Mouse (Mus musculus) MEL (cell line): ENCODE measurements around the gene Rtp3. TPM values are rescaled to one million over a fixed set of nuclear protein-coding genes. Genes with fewer than 3 reads are reported as not detected.

ENCODE experiments used
- DNase-seq: peaks from one replicate; pipeline ENCODE4 v3.0.0; 2011; ENCODE audit warnings: low read depth, low spot score
- H3K27ac ChIP-seq: 2 replicates; pipeline ENCODE4 v1.5.1; 2012; ENCODE audit warnings: low read depth, mild to moderate bottlenecking, control low read depth, low read length, moderate library complexity; ENCODE audit not compliant: control insufficient read depth
- H3K27me3 ChIP-seq, 2 experiments: fragments of 150-350 bp in 1 of 2; sonication (generic) in 1 of 2; 2 replicates each; pipeline ENCODE4 v1.6.1; 2012; ENCODE audit warnings: low read length in 2 of 2, mild to moderate bottlenecking in 2 of 2, improper control_type of control experiment in 1 of 2, moderate library complexity in 1 of 2; ENCODE audit not compliant: insufficient read depth in 2 of 2, control insufficient read depth in 1 of 2
- H3K36me3 ChIP-seq, 2 experiments: 2 replicates each; pipeline ENCODE4 v1.6.1; 2012 to 2014; ENCODE audit warnings: low read length in 2 of 2, improper control_type of control experiment in 1 of 2, inconsistent platforms in 1 of 2, mild to moderate bottlenecking in 1 of 2; ENCODE audit not compliant: insufficient read depth in 2 of 2, control insufficient read depth in 1 of 2
- H3K4me1 ChIP-seq, 2 experiments: fragments of 150-350 bp in 1 of 2; sonication (generic) in 1 of 2; 2 replicates each; pipeline ENCODE4 v1.6.1; 2012; ENCODE audit warnings: low read length in 2 of 2, improper control_type of control experiment in 1 of 2, mild to moderate bottlenecking in 1 of 2; ENCODE audit not compliant: insufficient read depth in 2 of 2, control insufficient read depth in 1 of 2
- H3K4me3 ChIP-seq, 2 experiments: fragments of 150-350 bp in 1 of 2; sonication (generic) in 1 of 2; 2 replicates each; pipeline ENCODE4 v1.5.1; 2012; ENCODE audit warnings: low read depth in 2 of 2, low read length in 2 of 2, mild to moderate bottlenecking in 2 of 2, moderate library complexity in 2 of 2, control low read depth in 1 of 2, improper control_type of control experiment in 1 of 2; ENCODE audit not compliant: control insufficient read depth in 1 of 2, insufficient read depth in 1 of 2
- H3K79me2 ChIP-seq: 2 replicates; pipeline ENCODE4 v1.6.1; 2012; ENCODE audit warnings: mild to moderate bottlenecking, low read length, moderate library complexity; ENCODE audit not compliant: control insufficient read depth, poor library complexity, insufficient read depth
- H3K9ac ChIP-seq: 2 replicates; pipeline ENCODE4 v1.6.1; 2012; ENCODE audit warnings: low read depth, mild to moderate bottlenecking, control low read depth, low read length, moderate library complexity; ENCODE audit not compliant: control insufficient read depth, poor library complexity, severe bottlenecking
- H3K9me3 ChIP-seq: fragments of 150-350 bp; sonication (generic); replicated peaks from 2 replicates; pipeline ENCODE4 v1.6.1; 2012; ENCODE audit warnings: mild to moderate bottlenecking, low read length, improper control_type of control experiment, moderate library complexity; ENCODE audit not compliant: insufficient read depth
- BHLHE40 ChIP-seq: IDR thresholded peaks from 2 replicates; pipeline ENCODE4 v1.6.1; 2012; ENCODE audit warnings: low read depth, mild to moderate bottlenecking, inconsistent platforms, low read length, improper control_type of control experiment, borderline replicate concordance
- CHD2 ChIP-seq: IDR thresholded peaks from 2 replicates; pipeline ENCODE4 v1.6.1; 2011; ENCODE audit warnings: low read length, improper control_type of control experiment
- CTCF ChIP-seq, 3 experiments: IDR thresholded peaks in 2 of 3; conservative IDR thresholded peaks in 1 of 3; 2 replicates each; pipeline ENCODE4 v1.5.1; 2011 to 2012; ENCODE audit warnings: low read length in 3 of 3, low read depth in 2 of 3, mild to moderate bottlenecking in 2 of 3, improper control_type of control experiment in 1 of 3, inconsistent platforms in 1 of 3, mixed read lengths in 1 of 3, moderate library complexity in 1 of 3; ENCODE audit not compliant: control insufficient read depth in 1 of 3, insufficient read depth in 1 of 3, poor library complexity in 1 of 3, severe bottlenecking in 1 of 3
- ELF1 ChIP-seq: IDR thresholded peaks from 2 replicates; pipeline ENCODE4 v1.6.1; 2014; ENCODE audit warnings: low read depth, mild to moderate bottlenecking, inconsistent platforms, low read length, improper control_type of control experiment, moderate library complexity
- ETS1 ChIP-seq: IDR thresholded peaks from 2 replicates; pipeline ENCODE4 v1.6.1; 2012; ENCODE audit warnings: low read depth, mild to moderate bottlenecking, inconsistent platforms, low read length, improper control_type of control experiment, moderate library complexity
- JUND ChIP-seq: IDR thresholded peaks from 2 replicates; pipeline ENCODE4 v1.6.1; 2011; ENCODE audit warnings: low read depth, mild to moderate bottlenecking, improper control_type of control experiment, low read length
- KAT2A ChIP-seq: conservative IDR thresholded peaks from 2 replicates; pipeline ENCODE4 v1.6.1; 2012; ENCODE audit warnings: low read depth, low read length, improper control_type of control experiment, inconsistent platforms
- MAX ChIP-seq: IDR thresholded peaks from 2 replicates; pipeline ENCODE4 v1.6.1; 2011; ENCODE audit warnings: low read length, improper control_type of control experiment
- MAZ ChIP-seq: IDR thresholded peaks from 2 replicates; pipeline ENCODE4 v1.6.1; 2012; ENCODE audit warnings: low read depth, mild to moderate bottlenecking, inconsistent platforms, low read length, improper control_type of control experiment
- MEF2A ChIP-seq: IDR thresholded peaks from 2 replicates; pipeline ENCODE4 v1.6.1; 2014; ENCODE audit warnings: low read depth, mild to moderate bottlenecking, inconsistent platforms, low read length, improper control_type of control experiment; ENCODE audit not compliant: poor library complexity, insufficient replicate concordance, severe bottlenecking; ENCODE audit errors: extremely low read depth
- MYB ChIP-seq: IDR thresholded peaks from 2 replicates; pipeline ENCODE4 v1.6.1; 2011; ENCODE audit warnings: mild to moderate bottlenecking, low read depth, low read length, improper control_type of control experiment
- MYC ChIP-seq: IDR thresholded peaks from 2 replicates; pipeline ENCODE4 v1.6.1; 2011; ENCODE audit warnings: low read depth, mild to moderate bottlenecking, low read length, improper control_type of control experiment, moderate library complexity
- POLR2AphosphoS2 ChIP-seq: IDR thresholded peaks from 2 replicates; pipeline ENCODE4 v1.6.1; 2011; ENCODE audit warnings: low read length, improper control_type of control experiment
- POLR2AphosphoS5 ChIP-seq: IDR thresholded peaks from 2 replicates; pipeline ENCODE4 v1.6.1; 2012; ENCODE audit warnings: low read depth, borderline replicate concordance, mild to moderate bottlenecking, inconsistent platforms, low read length, moderate library complexity, mixed read lengths
- RCOR1 ChIP-seq: IDR thresholded peaks from 2 replicates; pipeline ENCODE4 v1.6.1; 2012; ENCODE audit warnings: low read depth, mild to moderate bottlenecking, inconsistent platforms, low read length, improper control_type of control experiment
- SIN3A ChIP-seq: IDR thresholded peaks from 2 replicates; pipeline ENCODE4 v1.6.1; 2012; ENCODE audit warnings: low read length, improper control_type of control experiment, inconsistent platforms
- SMC3 ChIP-seq: IDR thresholded peaks from 2 replicates; pipeline ENCODE4 v1.6.1; 2011; ENCODE audit warnings: low read depth, low read length, improper control_type of control experiment
- UBTF ChIP-seq: IDR thresholded peaks from 2 replicates; pipeline ENCODE4 v1.6.1; 2012; ENCODE audit warnings: low read depth, mild to moderate bottlenecking, inconsistent platforms, low read length, improper control_type of control experiment, moderate library complexity, borderline replicate concordance; ENCODE audit not compliant: insufficient read depth
- ZC3H11A ChIP-seq: IDR thresholded peaks from 2 replicates; pipeline ENCODE4 v1.6.1; 2012; ENCODE audit warnings: low read depth, mild to moderate bottlenecking, inconsistent platforms, low read length, improper control_type of control experiment
- ZMIZ1 ChIP-seq: IDR thresholded peaks from 2 replicates; pipeline ENCODE4 v1.6.1; 2012; ENCODE audit warnings: low read depth, mild to moderate bottlenecking, inconsistent platforms, low read length, improper control_type of control experiment, moderate library complexity
- polyA plus RNA-seq, 2 experiments: library from polyadenylated mRNA; stranded (reverse) in 1 of 2; unstranded in 1 of 2; fragments of >175 nt in 1 of 2; fragments of >200 nt in 1 of 2; gene quantifications; 2 replicates each; pipeline versions ENCODE4 v1.2.1 to v1.2.4; 2012; ENCODE audit warnings: low replicate concordance in 2 of 2, low read depth in 1 of 2; ENCODE audit not compliant: insufficient read length in 2 of 2, insufficient read depth in 1 of 2, missing spikeins in 1 of 2
- total RNA-seq: library from RNA; depleted of rRNA; stranded (reverse); fragments of 300-350 nt; gene quantifications from 2 replicates; pipeline ENCODE4 v1.2.3, GENCODE M21; 2012

Gene Rtp3
- total and polyA plus RNA-seq, 3 experiments = not detected

GRCm38 (mm10) chr9:110959669-110960068 lies 30.7 kb downstream of the Rtp3 start (continued):
- TF ChIP-seq MAX = no peak
- no peak for TF ChIP-seq JUND
- TF ChIP-seq RCOR1 = no peak

DNA sequence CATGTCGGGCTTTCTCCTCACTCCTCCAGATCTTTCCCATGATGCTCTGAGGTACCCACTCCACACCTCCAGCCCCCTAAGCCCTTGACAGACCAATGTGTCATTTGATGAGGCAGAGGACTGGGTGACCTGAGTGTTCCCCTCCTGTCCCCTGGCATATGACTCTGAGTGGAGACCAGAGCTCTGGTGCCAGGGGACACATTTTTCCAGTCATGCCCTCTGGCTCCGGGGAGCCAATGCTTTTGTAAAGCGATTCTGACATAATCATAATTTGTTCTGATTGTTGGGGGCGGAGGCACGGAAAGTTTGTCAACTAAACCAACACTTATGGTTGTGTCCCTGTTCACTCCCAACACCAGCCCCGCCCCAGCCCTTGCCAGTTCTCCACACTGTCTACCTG lies 34.4 kb downstream of the Rtp3 start:
- Histone ChIP-seq H3K27me3 (no peaks in the 10 kb centered on the region), H3K4me1 (no peaks in the 10 kb centered on the region; a peak in 1 of 4 replicates), H3K27ac (no peak overlapping the region), H3K9me3 (no peaks in the 10 kb centered on the region), H3K4me3 (no peak overlapping the region), H3K79me2 (no peaks in the 10 kb centered on the region), H3K36me3 (peaks cover 0 to 2% of the 10 kb centered on the region in 2 experiments; a peak in 1 of 4 replicates), H3K9ac (no peak overlapping the region)
- no peak for DNase-seq
- TF ChIP-seq SIN3A = no peak
- no peak for TF ChIP-seq MYC
- no peak for TF ChIP-seq ZMIZ1
- TF ChIP-seq ELF1 = no peak
- TF ChIP-seq MAZ = no peak
- TF ChIP-seq UBTF = no peak
- no peak for TF ChIP-seq BHLHE40
- no peak for TF ChIP-seq POLR2AphosphoS5
- no peak for TF ChIP-seq MYB
- TF ChIP-seq KAT2A = no peak
- TF ChIP-seq ETS1 = no peak
- no peak for TF ChIP-seq SMC3
- no peak for TF ChIP-seq POLR2AphosphoS2
- TF ChIP-seq MEF2A = no peak
- TF ChIP-seq CTCF (IDR thresholded peaks at IDR 0.05 in 2 of 3, conservative IDR thresholded peaks at IDR 0.05 in 1 of 3; ENCODE audit: control insufficient read depth in 1 of 3, insufficient read depth in 1 of 3, low read depth in 2 of 3, low read length in 3 of 3, poor library complexity in 1 of 3, severe bottlenecking in 1 of 3) = no peak
- TF ChIP-seq CHD2 = no peak
- TF ChIP-seq JUND = no peak
- no peak for TF ChIP-seq MAX

DNA sequence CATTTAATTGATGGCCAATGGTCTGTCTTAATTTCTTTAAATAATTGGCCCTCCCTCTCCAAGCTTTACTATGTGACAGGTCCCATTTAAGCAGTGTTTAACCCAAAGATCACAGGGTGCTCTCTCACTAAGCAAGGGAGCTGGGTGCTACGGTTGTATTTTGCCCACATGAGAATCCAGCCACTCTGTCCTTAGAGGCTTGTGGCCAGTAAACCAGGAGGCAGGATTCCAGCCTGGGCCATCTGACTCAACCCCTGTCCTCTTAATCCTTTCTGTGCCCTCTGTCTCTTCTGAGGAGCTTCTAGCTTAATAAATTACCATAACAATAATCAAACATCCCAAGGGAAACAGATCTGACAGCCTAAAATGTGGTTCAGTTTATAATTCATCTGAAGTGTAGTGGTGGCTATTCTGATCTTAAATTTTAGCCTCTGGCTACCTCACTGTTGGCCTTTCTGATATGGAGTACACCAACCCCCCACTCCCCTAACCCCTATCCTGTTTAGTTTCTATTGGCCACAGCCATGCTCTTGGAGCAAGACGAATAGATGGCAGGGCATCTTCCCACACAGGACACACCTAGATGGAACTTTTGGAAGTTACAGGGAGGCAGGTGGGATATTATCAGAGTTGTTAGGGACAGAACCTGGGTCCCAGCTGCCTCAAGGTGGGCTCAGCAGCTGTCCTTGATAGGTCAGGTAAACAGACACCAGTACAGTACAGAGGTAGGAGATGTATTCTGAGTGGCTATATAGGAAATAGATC lies 35.5 kb downstream of the Rtp3 start:
- no peaks in the 10 kb centered on the region for H3K79me2 ChIP-seq
- H3K27me3 ChIP-seq = no peaks in the 10 kb centered on the region
- TF ChIP-seq MEF2A (no peak), ZC3H11A (no peak), RCOR1 (no peak)
- DNase-seq = no peak
- H3K9ac ChIP-seq = no peak overlapping the region
- no peak overlapping the region for H3K27ac ChIP-seq
- H3K4me1 ChIP-seq = no peaks in the 10 kb centered on the region; a peak in 1 of 4 replicates
- H3K9me3 ChIP-seq = no peaks in the 10 kb centered on the region
- H3K4me3 ChIP-seq = no peak overlapping the region
- H3K36me3 ChIP-seq = peaks cover 0 to 2% of the 10 kb centered on the region in 2 experiments; a peak in 1 of 4 replicates
